ENCODE assay signal across 38 mouse cellular contexts in the genomic region with DNA sequence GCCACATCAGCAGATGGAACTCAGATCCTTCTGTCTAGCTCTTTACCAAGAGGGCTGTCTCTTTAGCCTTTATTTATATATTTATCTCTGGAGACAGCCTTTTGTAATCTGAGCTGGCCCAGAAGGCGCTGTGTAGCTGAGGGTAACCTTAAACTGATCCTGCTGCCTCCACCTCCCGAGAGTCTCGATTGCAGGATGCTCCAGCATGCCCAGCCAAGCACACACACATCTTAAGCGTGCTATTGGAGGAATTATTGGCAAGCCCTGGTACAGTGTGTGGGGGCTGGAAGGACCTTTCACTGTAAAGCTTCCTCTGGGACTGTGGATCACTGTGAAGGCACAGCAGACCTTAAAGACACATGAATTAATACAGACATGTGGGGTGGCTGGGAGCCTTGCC. TPM values are rescaled to one million over a fixed set of nuclear protein-coding genes. Genes with fewer than 3 reads are reported as not detected.
DNase-seq lines count a peak whose midpoint lies in the region; ATAC-seq and TF ChIP-seq lines count a peak whose summit lies in the region.
"Had no signal": no experiment of that assay in that cellular context is flagged by ENCODE, and none has a peak within 500 bp of the region (broad histone marks: within the 10 kb centered on the region; RNA-seq: fewer than 3 reads in every experiment).

No protein-coding gene starts in this region.

- peak overlapping the region; percentile 19; the same call in 1 of the 2 replicates for H3K9ac ChIP-seq in hindbrain, embryonic 13.5 days
- H3K9ac ChIP-seq in hindbrain, postnatal 0 days (replicated peaks; ENCODE audit: low read length), result no peak overlapping the region
- no peak overlapping the region for H3K9ac ChIP-seq in kidney, postnatal 0 days (ENCODE audit: low read depth, low read length)
- H3K9ac ChIP-seq in embryonic facial prominence, embryonic 12.5 days, result no peak overlapping the region
- H3K9ac ChIP-seq: embryonic facial prominence, embryonic 15.5 days; forebrain, embryonic 12.5 days; limb, embryonic 15.5 days; liver, embryonic 13.5 days; neural tube, embryonic 12.5 days had no signal

- WGBS in hindbrain, embryonic 13.5 days, result 52% methylated on average over 4 of the region's 4 CpGs
- 34% methylated on average over 4 of the region's 4 CpGs for WGBS in hindbrain, postnatal 0 days
- 4% methylated on average over 4 of the region's 4 CpGs for WGBS in kidney, postnatal 0 days
- WGBS in embryonic facial prominence, embryonic 12.5 days, result 12% methylated on average over 4 of the region's 4 CpGs

- H3K4me1 ChIP-seq in hindbrain, embryonic 13.5 days (replicated peaks), result 0 out of 2 replicates have a peak, but pooled peaks cover 2% of the 10 kb centered on the region
- no peaks in the 10 kb centered on the region for H3K4me1 ChIP-seq in hindbrain, postnatal 0 days (ENCODE audit: insufficient read depth, low read length)
- H3K4me1 ChIP-seq in kidney, postnatal 0 days (replicated peaks; ENCODE audit: insufficient read depth, low read length), result no peaks in the 10 kb centered on the region
- peaks cover 7% of the 10 kb centered on the region; the same call in 1 of the 2 replicates for H3K4me1 ChIP-seq in embryonic facial prominence, embryonic 12.5 days
- H3K4me1 ChIP-seq: forebrain, embryonic 12.5 days; limb, embryonic 15.5 days; liver, embryonic 13.5 days; megakaryocyte, embryonic 14.5 days; neural tube, embryonic 12.5 days had no signal

- DNase-seq in embryo, embryonic 11.5 days (ENCODE audit: low read depth, low spot score), result peak; percentile 4
- DNase-seq in embryo, embryonic 10 days (ENCODE audit: low spot score), result no peak
- DNase-seq in hindbrain, postnatal 0 days (ENCODE audit: low spot score), result no peak
- DNase-seq in kidney, postnatal 0 days (ENCODE audit: low spot score), result peak; percentile 84
- DNase-seq in kidney, postnatal 4 days, result no peak
- DNase-seq in layer of hippocampus, adult 9-10 months (ENCODE audit: low spot score), result no peak
- DNase-seq: adrenal gland, postnatal 10 days; cerebellum, adult 9-10 months; cerebellum, postnatal 36 days; gastrocnemius, postnatal 25 days; heart, adult 11 months; kidney, adult 18-20 months; layer of hippocampus, adult 9-11 months; liver, embryonic 13.5 days; lung, adult 18-20 months; lung, postnatal 4 days; thymus, adult 2 months; thymus, postnatal 36 days had no signal

- no peak overlapping the region for H3K4me2 ChIP-seq in hindbrain, embryonic 13.5 days
- no peak overlapping the region for H3K4me2 ChIP-seq in hindbrain, postnatal 0 days (ENCODE audit: low read depth, low read length)
- no peak overlapping the region for H3K4me2 ChIP-seq in kidney, postnatal 0 days (ENCODE audit: low read length)
- no peak overlapping the region for H3K4me2 ChIP-seq in embryonic facial prominence, embryonic 12.5 days (replicated peaks)
- H3K4me2 ChIP-seq: embryonic facial prominence, embryonic 15.5 days; forebrain, embryonic 12.5 days; heart, embryonic 11.5 days; limb, embryonic 15.5 days; liver, embryonic 13.5 days; neural tube, embryonic 12.5 days had no signal

- no peak for TF ChIP-seq CTCF in hindbrain, postnatal 0 days (IDR thresholded peaks at IDR 0.05; ENCODE audit: low read depth)
- no peak for TF ChIP-seq CTCF in kidney, postnatal 0 days (IDR thresholded peaks at IDR 0.05; ENCODE audit: low read depth)

- ATAC-seq in hindbrain, embryonic 13.5 days (ENCODE audit: low FRiP score), result no peak
- ATAC-seq in hindbrain, postnatal 0 days, result no peak
- peak; percentile 46 for ATAC-seq in kidney, postnatal 0 days (replicated peaks; ENCODE audit: low FRiP score, low read depth)
- peak; percentile 53; the same call in 1 of the 2 replicates for ATAC-seq in embryonic facial prominence, embryonic 12.5 days (ENCODE audit: insufficient number of reproducible peaks, insufficient read depth, low FRiP score, low TSS enrichment)
- ATAC-seq: inflammation-experienced regulatory T-cells, adult 6 months; lung, postnatal 0 days; midbrain, embryonic 16.5 days; Patski had no signal

- no peaks in the 10 kb centered on the region for H3K36me3 ChIP-seq in hindbrain, embryonic 13.5 days
- H3K36me3 ChIP-seq in hindbrain, postnatal 0 days (ENCODE audit: insufficient read depth, low read length), result no peaks in the 10 kb centered on the region
- H3K36me3 ChIP-seq in kidney, postnatal 0 days (ENCODE audit: insufficient read depth, low read length), result no peaks in the 10 kb centered on the region
- H3K36me3 ChIP-seq in embryonic facial prominence, embryonic 12.5 days, result no peaks in the 10 kb centered on the region
- H3K36me3 ChIP-seq: embryonic facial prominence, embryonic 15.5 days; forebrain, embryonic 12.5 days; G1E; limb, embryonic 10.5 days; limb, embryonic 15.5 days; liver, embryonic 13.5 days; neural tube, embryonic 12.5 days had no signal

- H3K4me3 ChIP-seq in hindbrain, embryonic 13.5 days, result no peak overlapping the region
- no peak overlapping the region for H3K4me3 ChIP-seq in hindbrain, postnatal 0 days (ENCODE audit: low read length)
- no peak overlapping the region for H3K4me3 ChIP-seq in kidney, postnatal 0 days (replicated peaks; ENCODE audit: low read depth, low read length)
- H3K4me3 ChIP-seq in embryonic facial prominence, embryonic 12.5 days, result no peak overlapping the region
- H3K4me3 ChIP-seq: embryonic facial prominence, embryonic 15.5 days; forebrain, embryonic 12.5 days; limb, embryonic 10.5 days; limb, embryonic 15.5 days; liver, embryonic 13.5 days; megakaryocyte, embryonic 14.5 days; myocyte; neural tube, embryonic 12.5 days had no signal

- H3K27me3 ChIP-seq in hindbrain, embryonic 13.5 days, result no peaks in the 10 kb centered on the region
- no peaks in the 10 kb centered on the region for H3K27me3 ChIP-seq in hindbrain, postnatal 0 days (ENCODE audit: insufficient read depth, low read length)
- no peaks in the 10 kb centered on the region for H3K27me3 ChIP-seq in kidney, postnatal 0 days (ENCODE audit: insufficient read depth, low read length)
- H3K27me3 ChIP-seq in embryonic facial prominence, embryonic 12.5 days, result no peaks in the 10 kb centered on the region
- H3K27me3 ChIP-seq: embryonic facial prominence, embryonic 15.5 days; forebrain, embryonic 12.5 days; limb, embryonic 15.5 days; liver, embryonic 13.5 days; neural tube, embryonic 12.5 days; Patski had no signal

- no peaks in the 10 kb centered on the region for H3K9me3 ChIP-seq in hindbrain, embryonic 13.5 days
- no peaks in the 10 kb centered on the region for H3K9me3 ChIP-seq in hindbrain, postnatal 0 days (ENCODE audit: low read length)
- no peaks in the 10 kb centered on the region for H3K9me3 ChIP-seq in kidney, postnatal 0 days (replicated peaks; ENCODE audit: low read length)
- no peaks in the 10 kb centered on the region for H3K9me3 ChIP-seq in embryonic facial prominence, embryonic 12.5 days
- H3K9me3 ChIP-seq: embryonic facial prominence, embryonic 15.5 days; forebrain, embryonic 12.5 days; G1E; limb, embryonic 10.5 days; limb, embryonic 15.5 days; liver, embryonic 13.5 days; megakaryocyte, embryonic 14.5 days; neural tube, embryonic 12.5 days had no signal

- H3K27ac ChIP-seq in hindbrain, embryonic 13.5 days, result no peak overlapping the region
- no peak overlapping the region for H3K27ac ChIP-seq in hindbrain, postnatal 0 days
- H3K27ac ChIP-seq in kidney, postnatal 0 days, result no peak overlapping the region
- H3K27ac ChIP-seq in embryonic facial prominence, embryonic 12.5 days, result no peak overlapping the region
- H3K27ac ChIP-seq: embryonic facial prominence, embryonic 15.5 days; forebrain, embryonic 12.5 days; limb, embryonic 10.5 days; limb, embryonic 15.5 days; liver, embryonic 13.5 days; neural tube, embryonic 12.5 days had no signal

RNA-seq across cellular contexts. Expression of a gene that starts 8.7 kb away (rescaled TPM):
- polyA plus RNA-seq in hindbrain, embryonic 13.5 days (2015; fragmentation: Nextera tagmentation; extraction: Ambion mirVana), result not detected in 2 replicates
- total RNA-seq in hindbrain, postnatal 0 days (2014; rRNA removed), result not detected in 2 replicates
- 0.05 TPM in 1 of 2 replicates, not detected in the other for polyA plus RNA-seq in hindbrain, postnatal 0 days (2015; fragmentation: Nextera tagmentation; extraction: Ambion mirVana)
- 0.11 and 0.16 TPM in 2 replicates for polyA plus RNA-seq in kidney, postnatal 0 days (2015; fragmentation: Nextera tagmentation; extraction: Ambion mirVana)
- polyA plus RNA-seq in embryonic facial prominence, embryonic 12.5 days (2016; fragmentation: Nextera tagmentation; extraction: Ambion mirVana), result 0.09 TPM in 1 of 2 replicates, not detected in the other
- total RNA-seq: adrenal gland, postnatal 10 days; gastrocnemius, adult 18-20 months; gastrocnemius, postnatal 25 days; hematopoietic stem cell, adult 5-6 weeks; left cerebral cortex, postnatal 10 days had no signal
- polyA plus RNA-seq: embryonic facial prominence, embryonic 15.5 days; forebrain, embryonic 12.5 days; G1E; heart, embryonic 11.5 days; heart, postnatal 0 days; inflammation-experienced regulatory T-cells, adult 6 months; large intestine, adult 2 months; limb, embryonic 10.5 days; limb, embryonic 15.5 days; liver, embryonic 13.5 days; lung, postnatal 0 days; midbrain, embryonic 16.5 days; myocyte; neural tube, embryonic 12.5 days; Patski had no signal

RNA-seq across cellular contexts. Expression of a gene that starts 28.5 kb away (rescaled TPM):
- 58.7 and 63.7 TPM in 2 replicates for polyA plus RNA-seq in hindbrain, embryonic 13.5 days (2015; fragmentation: Nextera tagmentation; extraction: Ambion mirVana)
- total RNA-seq in hindbrain, postnatal 0 days (2014; rRNA removed), result 41.8 and 61.5 TPM in 2 replicates
- 50.7 and 54.5 TPM in 2 replicates for polyA plus RNA-seq in hindbrain, postnatal 0 days (2015; fragmentation: Nextera tagmentation; extraction: Ambion mirVana)
- 58.2 and 71.4 TPM in 2 replicates for polyA plus RNA-seq in kidney, postnatal 0 days (2015; fragmentation: Nextera tagmentation; extraction: Ambion mirVana)
- 80.2 and 83.7 TPM in 2 replicates for polyA plus RNA-seq in embryonic facial prominence, embryonic 12.5 days (2016; fragmentation: Nextera tagmentation; extraction: Ambion mirVana)

Comparison
In these comparisons a context has a peak if more than half of its experiments do, and no peak if none do; other contexts are left out.
1. DNase-seq: peak in embryo, embryonic 11.5 days (single experiment) and kidney, postnatal 0 days (single experiment); none in embryo, embryonic 10 days (single experiment), hindbrain, postnatal 0 days (single experiment), kidney, postnatal 4 days (0 of 2) and layer of hippocampus, adult 9-10 months (single experiment).
2. ATAC-seq: peak in kidney, postnatal 0 days (single experiment) and embryonic facial prominence, embryonic 12.5 days (single experiment); none in hindbrain, embryonic 13.5 days (single experiment) and hindbrain, postnatal 0 days (single experiment).